Mouse (Mus musculus): ENCODE measurements around the gene Flt1. TPM values are rescaled to one million over a fixed set of nuclear protein-coding genes. Genes with fewer than 3 reads are reported as not detected.
A peak's percentile ranks its signal among the peaks of the same experiment; 100 is the strongest.

Flt1 gene
- polyA plus RNA-seq, 1 experiment = 3.6 TPM

GRCm38 (mm10) chr5:147668637-147669344 lies 57.0 kb downstream of the Flt1 start:
- no peaks in the 10 kb centered on the region for H3K36me3 ChIP-seq (ENCODE audit: control insufficient read depth, insufficient read depth, low read length)
- H3K27ac ChIP-seq (ENCODE audit: insufficient read depth, low read depth, low read length) = no peak overlapping the region
- TF ChIP-seq CTCF (IDR thresholded peaks at IDR 0.05; ENCODE audit: extremely low read depth, insufficient read length, insufficient replicate concordance, low read depth, low read length) (no peak), POLR2A (IDR thresholded peaks at IDR 0.05; ENCODE audit: low read depth, low read length) (no peak)
- H3K27me3 ChIP-seq (ENCODE audit: control insufficient read depth, insufficient read depth, low read length) = no peaks in the 10 kb centered on the region
- 81% methylated on average over 15 of the region's 15 CpGs for WGBS
- H3K4me3 ChIP-seq (ENCODE audit: low read depth, low read length) = no peak overlapping the region
- H3K4me1 ChIP-seq (ENCODE audit: control insufficient read depth, insufficient read depth, insufficient read length, low read length) = no peaks in the 10 kb centered on the region

- H3K27ac ChIP-seq (ENCODE audit: insufficient read depth, low read depth, low read length) = no peak overlapping the region
- H3K36me3 ChIP-seq (ENCODE audit: control insufficient read depth, insufficient read depth, low read length) = no peaks in the 10 kb centered on the region
- H3K4me1 ChIP-seq (ENCODE audit: control insufficient read depth, insufficient read depth, insufficient read length, low read length) = no peaks in the 10 kb centered on the region
- 90% methylated on average over 13 of the region's 13 CpGs for WGBS
- TF ChIP-seq CTCF (IDR thresholded peaks at IDR 0.05; ENCODE audit: extremely low read depth, insufficient read length, insufficient replicate concordance, low read depth, low read length) (no peak), POLR2A (IDR thresholded peaks at IDR 0.05; ENCODE audit: low read depth, low read length) (no peak)
- no peak overlapping the region for H3K4me3 ChIP-seq (ENCODE audit: low read depth, low read length)
- no peaks in the 10 kb centered on the region for H3K27me3 ChIP-seq (ENCODE audit: control insufficient read depth, insufficient read depth, low read length)
Measured at GRCm38 (mm10) chr5:147665946-147666345, 59.9 kb downstream of the Flt1 start.

- H3K4me1 ChIP-seq (ENCODE audit: control insufficient read depth, insufficient read depth, insufficient read length, low read length) = no peaks in the 10 kb centered on the region
- TF ChIP-seq POLR2A (IDR thresholded peaks at IDR 0.05; ENCODE audit: low read depth, low read length) = no peak
- TF ChIP-seq CTCF (IDR thresholded peaks at IDR 0.05; ENCODE audit: extremely low read depth, insufficient read length, insufficient replicate concordance, low read depth, low read length) = no peak
- H3K27me3 ChIP-seq (ENCODE audit: control insufficient read depth, insufficient read depth, low read length) = no peaks in the 10 kb centered on the region
- no peak overlapping the region for H3K4me3 ChIP-seq (ENCODE audit: low read depth, low read length)
- H3K27ac ChIP-seq (ENCODE audit: insufficient read depth, low read depth, low read length) = no peak overlapping the region
- no peaks in the 10 kb centered on the region for H3K36me3 ChIP-seq (ENCODE audit: control insufficient read depth, insufficient read depth, low read length)
- WGBS = 90% methylated on average over 9 of the region's 9 CpGs
Measured at GRCm38 (mm10) chr5:147665381-147665780, 60.4 kb downstream of the Flt1 start.

DNA sequence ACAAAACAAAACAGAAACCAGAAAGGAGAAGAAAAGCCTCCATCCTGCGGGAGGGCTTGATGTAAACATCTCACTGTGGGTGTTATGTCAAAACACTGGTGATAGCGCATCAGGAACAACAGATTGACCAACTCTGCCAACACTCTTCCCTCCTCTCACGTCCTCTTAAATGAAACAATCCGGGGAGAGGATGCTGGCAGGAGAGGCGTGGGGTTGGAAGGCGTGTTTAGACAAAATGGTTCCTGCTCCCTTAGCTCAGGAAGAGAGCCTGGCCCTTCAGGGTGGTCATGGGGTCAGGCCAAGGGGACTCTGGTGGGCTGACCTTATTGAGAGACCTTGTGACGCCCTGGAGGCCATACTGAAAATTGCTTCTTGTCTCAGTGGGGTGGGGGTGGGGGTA lies 65.9 kb downstream of the Flt1 start:
- WGBS = 71% methylated on average over 7 of the region's 7 CpGs
- no peak overlapping the region for H3K27ac ChIP-seq (ENCODE audit: insufficient read depth, low read depth, low read length)
- H3K4me3 ChIP-seq (ENCODE audit: low read depth, low read length) = 0 out of 2 replicates have a peak overlapping the region, but pooled peaks have one; percentile 6
- no peak for TF ChIP-seq POLR2A (IDR thresholded peaks at IDR 0.05; ENCODE audit: low read depth, low read length)
- TF ChIP-seq CTCF (IDR thresholded peaks at IDR 0.05; ENCODE audit: extremely low read depth, insufficient read length, insufficient replicate concordance, low read depth, low read length) = no peak
- no peaks in the 10 kb centered on the region for H3K36me3 ChIP-seq (ENCODE audit: control insufficient read depth, insufficient read depth, low read length)
- no peaks in the 10 kb centered on the region for H3K4me1 ChIP-seq (ENCODE audit: control insufficient read depth, insufficient read depth, insufficient read length, low read length)
- H3K27me3 ChIP-seq (ENCODE audit: control insufficient read depth, insufficient read depth, low read length) = no peaks in the 10 kb centered on the region

GRCm38 (mm10) chr5:147657882-147658855 lies 67.6 kb downstream of the Flt1 start:
- H3K36me3 ChIP-seq (ENCODE audit: control insufficient read depth, insufficient read depth, low read length) = no peaks in the 10 kb centered on the region
- WGBS = 51% methylated on average over 17 of the region's 17 CpGs
- TF ChIP-seq POLR2A (IDR thresholded peaks at IDR 0.05; ENCODE audit: low read depth, low read length) (no peak), CTCF (IDR thresholded peaks at IDR 0.05; ENCODE audit: extremely low read depth, insufficient read length, insufficient replicate concordance, low read depth, low read length) (no peak)
- no peak overlapping the region for H3K27ac ChIP-seq (ENCODE audit: insufficient read depth, low read depth, low read length)
- H3K27me3 ChIP-seq (ENCODE audit: control insufficient read depth, insufficient read depth, low read length) = no peaks in the 10 kb centered on the region
- no peaks in the 10 kb centered on the region for H3K4me1 ChIP-seq (ENCODE audit: control insufficient read depth, insufficient read depth, insufficient read length, low read length)
- no peak overlapping the region for H3K4me3 ChIP-seq (ENCODE audit: low read depth, low read length)

- 86% methylated on average over 7 of the region's 7 CpGs for WGBS
- H3K4me3 ChIP-seq (ENCODE audit: low read depth, low read length) = no peak overlapping the region
- no peaks in the 10 kb centered on the region for H3K27me3 ChIP-seq (ENCODE audit: control insufficient read depth, insufficient read depth, low read length)
- no peaks in the 10 kb centered on the region for H3K36me3 ChIP-seq (ENCODE audit: control insufficient read depth, insufficient read depth, low read length)
- no peak overlapping the region for H3K27ac ChIP-seq (ENCODE audit: insufficient read depth, low read depth, low read length)
- no peaks in the 10 kb centered on the region for H3K4me1 ChIP-seq (ENCODE audit: control insufficient read depth, insufficient read depth, insufficient read length, low read length)
- no peak for TF ChIP-seq CTCF (IDR thresholded peaks at IDR 0.05; ENCODE audit: extremely low read depth, insufficient read length, insufficient replicate concordance, low read depth, low read length)
Measured at GRCm38 (mm10) chr5:147655761-147656160, 70.0 kb downstream of the Flt1 start.

DNA sequence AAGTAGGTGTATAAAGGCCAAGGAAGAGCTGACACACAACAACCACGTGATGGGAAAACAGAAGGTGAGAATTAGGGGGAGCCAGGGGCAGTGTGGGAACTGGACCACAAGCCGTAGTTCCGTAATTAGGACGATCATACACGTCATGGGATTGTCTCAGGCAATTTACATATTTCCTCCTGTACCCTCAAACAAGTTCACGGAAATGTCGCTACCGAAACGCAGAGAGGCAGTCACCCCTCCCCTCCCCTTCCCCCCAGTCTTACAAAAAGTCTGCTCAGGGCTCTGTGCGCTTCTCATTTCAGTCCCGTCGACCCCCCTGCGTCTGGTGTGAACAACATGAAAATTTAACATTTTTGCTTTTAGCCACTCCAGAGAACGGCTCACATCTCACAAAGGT lies 74.6 kb downstream of the Flt1 start:
- Histone ChIP-seq H3K27me3 (ENCODE audit: control insufficient read depth, insufficient read depth, low read length) (no peaks in the 10 kb centered on the region), H3K4me1 (ENCODE audit: control insufficient read depth, insufficient read depth, insufficient read length, low read length) (no peaks in the 10 kb centered on the region), H3K4me3 (ENCODE audit: low read depth, low read length) (no peak overlapping the region), H3K36me3 (ENCODE audit: control insufficient read depth, insufficient read depth, low read length) (no peaks in the 10 kb centered on the region), H3K27ac (ENCODE audit: insufficient read depth, low read depth, low read length) (no peak overlapping the region)
- TF ChIP-seq POLR2A (IDR thresholded peaks at IDR 0.05; ENCODE audit: low read depth, low read length) (no peak), CTCF (IDR thresholded peaks at IDR 0.05; ENCODE audit: extremely low read depth, insufficient read length, insufficient replicate concordance, low read depth, low read length) (no peak)
- WGBS = 86% methylated on average over 14 of the region's 14 CpGs
